Mouse (Mus musculus) CH12.LX (cell line): ENCODE results near the gene Wrnip1. TPM values are rescaled to one million over a fixed set of nuclear protein-coding genes. Genes with fewer than 3 reads are reported as not detected.

Experiments used
- DNase-seq: peaks from one replicate; pipeline ENCODE4 v3.0.0-alpha.2; 2013; ENCODE audit errors: extremely low read depth
- H3K27ac ChIP-seq: 2 replicates; pipeline ENCODE4 v1.5.1; 2012; ENCODE audit warnings: low read depth, mild to moderate bottlenecking, control low read depth, moderate library complexity; ENCODE audit not compliant: insufficient read depth
- H3K27me3 ChIP-seq: replicated peaks from 2 replicates; pipeline ENCODE3; 2012; ENCODE audit warnings: inconsistent platforms
- H3K36me3 ChIP-seq, 2 experiments: replicated peaks in 1 of 2; 2 replicates each; pipeline versions ENCODE3 to v1.6.1; 2012; ENCODE audit warnings: inconsistent platforms in 1 of 2, low read length in 1 of 2, mild to moderate bottlenecking in 1 of 2, mixed read lengths in 1 of 2, moderate library complexity in 1 of 2; ENCODE audit not compliant: control insufficient read depth in 1 of 2, insufficient read depth in 1 of 2
- H3K4me1 ChIP-seq, 2 experiments: 2 replicates each; pipeline ENCODE4 v1.6.1; 2012; ENCODE audit warnings: inconsistent platforms in 1 of 2, moderate library complexity in 1 of 2; ENCODE audit not compliant: insufficient read depth in 2 of 2, control insufficient read depth in 1 of 2
- H3K4me2 ChIP-seq: 2 replicates; pipeline ENCODE4 v1.6.1; 2012; ENCODE audit warnings: low read depth, mild to moderate bottlenecking, control low read depth; ENCODE audit not compliant: poor library complexity, insufficient read depth, severe bottlenecking
- H3K4me3 ChIP-seq, 3 experiments: fragments of 150-350 bp in 1 of 3; sonication (generic) in 1 of 3; replicated peaks in 1 of 3; 2 replicates each; pipeline versions ENCODE3 to v1.5.1; 2011 to 2012; ENCODE audit warnings: low read depth in 2 of 3, low read length in 2 of 3, mild to moderate bottlenecking in 2 of 3, moderate library complexity in 2 of 3, control low read depth in 1 of 3, improper control_type of control experiment in 1 of 3, inconsistent platforms in 1 of 3, mixed read lengths in 1 of 3; ENCODE audit not compliant: poor library complexity in 1 of 3
- H3K79me2 ChIP-seq: replicated peaks from 2 replicates; pipeline ENCODE4 v1.6.1; 2012; ENCODE audit warnings: mild to moderate bottlenecking, moderate library complexity; ENCODE audit not compliant: control insufficient read depth, poor library complexity, insufficient read depth, severe bottlenecking; ENCODE audit errors: extremely low read depth
- H3K9ac ChIP-seq: 2 replicates; pipeline ENCODE4 v1.6.1; 2012; ENCODE audit warnings: low read depth, mild to moderate bottlenecking, control low read depth, moderate library complexity; ENCODE audit not compliant: insufficient read depth
- H3K9me3 ChIP-seq: replicated peaks from 2 replicates; pipeline ENCODE3; 2012; ENCODE audit warnings: low read length, inconsistent platforms, mixed read lengths
- CHD1 ChIP-seq: IDR thresholded peaks from 2 replicates; pipeline ENCODE4 v1.6.1; 2012; ENCODE audit warnings: low read depth, low read length, improper control_type of control experiment, inconsistent platforms
- CTCF ChIP-seq, 2 experiments: IDR thresholded peaks in 1 of 2; conservative IDR thresholded peaks in 1 of 2; 2 replicates each; pipeline ENCODE4 v1.5.1; 2011 to 2012; ENCODE audit warnings: low read depth in 2 of 2, low read length in 2 of 2, improper control_type of control experiment in 1 of 2, inconsistent platforms in 1 of 2, mild to moderate bottlenecking in 1 of 2, moderate library complexity in 1 of 2
- E2F4 ChIP-seq: IDR thresholded peaks from 2 replicates; pipeline ENCODE4 v1.6.1; 2011; ENCODE audit warnings: low read depth, low read length, improper control_type of control experiment; ENCODE audit not compliant: insufficient replicate concordance
- ELF1 ChIP-seq: IDR thresholded peaks from 2 replicates; pipeline ENCODE4 v1.6.1; 2014; ENCODE audit warnings: low read depth, mild to moderate bottlenecking, inconsistent platforms, low read length, improper control_type of control experiment
- GABPA ChIP-seq: IDR thresholded peaks from 2 replicates; pipeline ENCODE4 v1.6.1; 2012; ENCODE audit warnings: low read depth, low read length, improper control_type of control experiment, inconsistent platforms; ENCODE audit not compliant: insufficient replicate concordance
- HCFC1 ChIP-seq: IDR thresholded peaks from 2 replicates; pipeline ENCODE4 v1.6.1; 2012; ENCODE audit warnings: low read depth, mild to moderate bottlenecking, inconsistent platforms, low read length, improper control_type of control experiment
- JUN ChIP-seq: IDR thresholded peaks from 2 replicates; pipeline ENCODE4 v1.6.1; 2011; ENCODE audit warnings: low read depth, mild to moderate bottlenecking, low read length, improper control_type of control experiment, moderate library complexity; ENCODE audit not compliant: insufficient read depth
- JUND ChIP-seq: conservative IDR thresholded peaks from 2 replicates; pipeline ENCODE4 v1.6.1; 2011; ENCODE audit warnings: low read depth, low read length, improper control_type of control experiment
- MAZ ChIP-seq: IDR thresholded peaks from 2 replicates; pipeline ENCODE4 v1.6.1; 2012; ENCODE audit warnings: low read depth, mild to moderate bottlenecking, inconsistent platforms, low read length, improper control_type of control experiment, moderate library complexity
- MEF2A ChIP-seq: IDR thresholded peaks from 2 replicates; pipeline ENCODE4 v1.6.1; 2014; ENCODE audit warnings: low read depth, mild to moderate bottlenecking, inconsistent platforms, low read length, improper control_type of control experiment, borderline replicate concordance
- MXI1 ChIP-seq: IDR thresholded peaks from 2 replicates; pipeline ENCODE4 v1.6.1; 2011; ENCODE audit warnings: mild to moderate bottlenecking, low read depth, low read length, improper control_type of control experiment
- MYC ChIP-seq: IDR thresholded peaks from 2 replicates; pipeline ENCODE4 v1.6.1; 2011; ENCODE audit warnings: low read depth, mild to moderate bottlenecking, improper control_type of control experiment, low read length
- NELFE ChIP-seq: IDR thresholded peaks from 2 replicates; pipeline ENCODE4 v1.6.1; 2011; ENCODE audit warnings: low read depth, low read length, improper control_type of control experiment
- NRF1 ChIP-seq: IDR thresholded peaks from 2 replicates; pipeline ENCODE4 v1.6.1; 2014; ENCODE audit warnings: low read depth, mild to moderate bottlenecking, inconsistent platforms, low read length, improper control_type of control experiment, moderate library complexity
- RAD21 ChIP-seq: IDR thresholded peaks from 2 replicates; pipeline ENCODE4 v1.6.1; 2011; ENCODE audit warnings: low read depth, mild to moderate bottlenecking, low read length, improper control_type of control experiment, moderate library complexity
- SIN3A ChIP-seq: IDR thresholded peaks from 2 replicates; pipeline ENCODE4 v1.6.1; 2012; ENCODE audit warnings: low read length, improper control_type of control experiment, inconsistent platforms
- SMC3 ChIP-seq: IDR thresholded peaks from 2 replicates; pipeline ENCODE4 v1.6.1; 2011; ENCODE audit warnings: low read depth, low read length, improper control_type of control experiment
- USF1 ChIP-seq: IDR thresholded peaks from 2 replicates; pipeline ENCODE4 v1.6.1; 2014; ENCODE audit warnings: low read depth, mild to moderate bottlenecking, inconsistent platforms, low read length, improper control_type of control experiment
- ZMIZ1 ChIP-seq: IDR thresholded peaks from 2 replicates; pipeline ENCODE4 v1.6.1; 2012; ENCODE audit warnings: low read depth, mild to moderate bottlenecking, inconsistent platforms, low read length, improper control_type of control experiment
- dilution Hi-C: fragments of 300-500 bp; cut with MboI; formaldehyde crosslinking; loops from 2 replicates; pipeline ENCODE4 v1.14.3; 2020; ENCODE audit warnings: low sequenced_read_pairs; ENCODE audit not compliant: extremely low pct_unique_long_range_greater_than_20kb, extremely low pct_ligation_motif_present
- in situ Hi-C: fragments of 300-500 bp; cut with MboI; formaldehyde crosslinking; loops from 3 replicates; pipeline ENCODE4 v1.14.3; 2019; ENCODE audit warnings: low sequenced_read_pairs, low pct_ligation_motif_present, low pct_unique_long_range_greater_than_20kb, mixed read lengths
- polyA plus RNA-seq: library from polyadenylated mRNA; unstranded; fragments of >175 nt; gene quantifications from 2 replicates; pipeline ENCODE4 v1.2.1, GENCODE M21; 2012; ENCODE audit warnings: low read depth; ENCODE audit not compliant: insufficient read length
- total RNA-seq, 2 experiments: library from RNA; depleted of rRNA; stranded (reverse); fragments of 300-350 nt in 1 of 2; fragments of >200 nt in 1 of 2; gene quantifications; 2 replicates each; pipeline ENCODE4 v1.2.3; 2012 to 2014

Gene Wrnip1
- total and polyA plus RNA-seq, 3 experiments = 47.4 to 61.4 (median 60.5) TPM

- in situ Hi-C loops = no loop called here
- H3K4me1 ChIP-seq = peaks cover 10 to 84% of the 10 kb centered on the region in 2 experiments
- no peaks in the 10 kb centered on the region for H3K9me3 ChIP-seq
- peak; percentile 19 for DNase-seq
- no peaks in the 10 kb centered on the region for H3K27me3 ChIP-seq
- H3K79me2 ChIP-seq = no peaks in the 10 kb centered on the region
- dilution Hi-C loops = no loop called here
- no peak overlapping the region for H3K27ac ChIP-seq
- no peak overlapping the region for H3K9ac ChIP-seq
- no peak for TF ChIP-seq MXI1
- TF ChIP-seq MEF2A = no peak
- no peak for TF ChIP-seq SIN3A
- TF ChIP-seq HCFC1 = no peak
- TF ChIP-seq MYC = no peak
- TF ChIP-seq CHD1 = no peak
- no peak for TF ChIP-seq JUND
- no peak for TF ChIP-seq GABPA
- no peak for TF ChIP-seq ELF1
- H3K4me2 ChIP-seq = no peak overlapping the region
- H3K36me3 ChIP-seq = no peaks in the 10 kb centered on the region
- H3K4me3 ChIP-seq = no peak overlapping the region
Measured at GRCm38 (mm10) chr13:32832776-32833175, 30.9 kb downstream of the Wrnip1 start.

- no peaks in the 10 kb centered on the region for H3K9me3 ChIP-seq
- no peak overlapping the region for H3K4me3 ChIP-seq
- no peak overlapping the region for H3K27ac ChIP-seq
- no peak overlapping the region for H3K4me2 ChIP-seq
- dilution Hi-C loops (no loop called here), in situ Hi-C loops (no loop called here)
- H3K9ac ChIP-seq = no peak overlapping the region
- TF ChIP-seq NELFE = no peak
- TF ChIP-seq GABPA = no peak
- no peak for TF ChIP-seq SMC3
- TF ChIP-seq MAZ = no peak
- no peak for TF ChIP-seq JUN
- TF ChIP-seq CTCF (conservative IDR thresholded peaks at IDR 0.05 in 1 of 2, IDR thresholded peaks at IDR 0.05 in 1 of 2; ENCODE audit: low read depth in 2 of 2, low read length in 2 of 2) = no peak
- no peak for TF ChIP-seq NRF1
- TF ChIP-seq RAD21 = no peak
- TF ChIP-seq HCFC1 = no peak
- no peak for TF ChIP-seq USF1
- TF ChIP-seq ZMIZ1 = no peak
- no peak for TF ChIP-seq E2F4
- no peaks in the 10 kb centered on the region for H3K36me3 ChIP-seq
- H3K79me2 ChIP-seq = no peaks in the 10 kb centered on the region
- no peaks in the 10 kb centered on the region for H3K27me3 ChIP-seq
- peaks cover 10 to 84% of the 10 kb centered on the region in 2 experiments for H3K4me1 ChIP-seq
- DNase-seq = peak; percentile 38
Measured at GRCm38 (mm10) chr13:32833237-32833636, 31.4 kb downstream of the Wrnip1 start.
